In genomic region chr1:46066015-46066414, GRCm38 (mm10) we compare ENCODE assay signal across 8 mouse cellular contexts. TPM values are rescaled to one million over a fixed set of nuclear protein-coding genes. Genes with fewer than 3 reads are reported as not detected.
DNase-seq lines count a peak whose midpoint lies in the region; ATAC-seq and TF ChIP-seq lines count a peak whose summit lies in the region.

Gene Dnah7b (plus strand): TSS chr1:46066315.

- peak within 1 kb of the TSS; percentile 82 for H3K9ac ChIP-seq in forebrain, embryonic 16.5 days (replicated peaks; ENCODE audit: low read depth, low read length)
- peak within 1 kb of the TSS; percentile 40 for H3K9ac ChIP-seq in liver, embryonic 14.5 days (replicated peaks)

- no peaks in the 10 kb centered on the region for H3K9me3 ChIP-seq in E14TG2a.4 (ENCODE audit: low read length)
- H3K9me3 ChIP-seq in forebrain, embryonic 16.5 days (ENCODE audit: control insufficient read depth, low read length): no peaks in the 10 kb centered on the region
- no peaks in the 10 kb centered on the region for H3K9me3 ChIP-seq in liver, embryonic 14.5 days (ENCODE audit: control insufficient read depth, low read length)

- DNase-seq in heart, adult 11 months: peak; percentile 34
- no peak for DNase-seq in heart, postnatal 10 days
- DNase-seq in liver, embryonic 14.5 days (ENCODE audit: low read depth in 3 of 3, low spot score in 3 of 3): no peak
- DNase-seq in urinary bladder, postnatal 25 days (ENCODE audit: low spot score): no peak
- no peak for DNase-seq in cerebellum, adult 11-12 months
- no peak for DNase-seq in cerebellum, adult 9-10 months

- peak within 1 kb of the TSS; percentile 43; the same call in 1 of the 2 replicates for H3K27ac ChIP-seq in forebrain, embryonic 16.5 days (ENCODE audit: low read length)
- H3K27ac ChIP-seq in liver, embryonic 14.5 days: no peak within 1 kb of the TSS

- ATAC-seq in forebrain, embryonic 16.5 days: peak; percentile 11; the same call in 1 of the 2 replicates
- ATAC-seq in liver, embryonic 14.5 days (ENCODE audit: insufficient read depth): no peak

- H3K36me3 ChIP-seq in E14TG2a.4 (ENCODE audit: insufficient read depth, low read length): no peaks in the 10 kb centered on the region
- H3K36me3 ChIP-seq in forebrain, embryonic 16.5 days (ENCODE audit: control insufficient read depth, insufficient read depth): no peaks in the 10 kb centered on the region
- H3K36me3 ChIP-seq in liver, embryonic 14.5 days (replicated peaks; ENCODE audit: control insufficient read depth, insufficient read depth, low read depth): no peaks in the 10 kb centered on the region

- intact Hi-C loops in heart, postnatal 10 days (cut with DNase I): loop anchor here (2.0 kb wide), 1 partner anchor 351 kb away; no protein-coding TSS in a partner anchor

- TF ChIP-seq CTCF in E14TG2a.4 (conservative IDR thresholded peaks at IDR 0.05; ENCODE audit: low read length): no peak
- no peak for TF ChIP-seq CTCF in liver, embryonic 14.5 days (IDR thresholded peaks at IDR 0.05; ENCODE audit: low read depth)

- no peaks in the 10 kb centered on the region for H3K27me3 ChIP-seq in E14TG2a.4 (ENCODE audit: insufficient read depth, low read length)
- no peaks in the 10 kb centered on the region for H3K27me3 ChIP-seq in forebrain, embryonic 16.5 days (replicated peaks; ENCODE audit: control insufficient read depth, insufficient read depth, low read length)
- no peaks in the 10 kb centered on the region for H3K27me3 ChIP-seq in liver, embryonic 14.5 days (ENCODE audit: control insufficient read depth, insufficient read depth, low read length)

- peak within 1 kb of the TSS; percentile 72 for H3K4me3 ChIP-seq in E14TG2a.4 (replicated peaks; ENCODE audit: low read length)
- H3K4me3 ChIP-seq in forebrain, embryonic 16.5 days (replicated peaks; ENCODE audit: low read length): peak within 1 kb of the TSS; percentile 68
- peak within 1 kb of the TSS; percentile 47 to 58 for H3K4me3 ChIP-seq in liver, embryonic 14.5 days (ENCODE audit: insufficient read depth in 1 of 2, low read depth in 2 of 2, low read length in 2 of 2)

- H3K4me2 ChIP-seq in forebrain, embryonic 16.5 days (ENCODE audit: low read length): peak within 1 kb of the TSS; percentile 49
- H3K4me2 ChIP-seq in liver, embryonic 14.5 days (ENCODE audit: low read depth): peak within 1 kb of the TSS; percentile 61

- WGBS in forebrain, embryonic 16.5 days: 37% methylated on average over 1 of the region's 1 CpGs
- WGBS in liver, embryonic 14.5 days (ENCODE audit: insufficient replicate concordance): 29% methylated on average over 1 of the region's 1 CpGs

- H3K4me1 ChIP-seq in E14TG2a.4 (replicated peaks; ENCODE audit: low read depth, low read length): no peaks in the 10 kb centered on the region
- H3K4me1 ChIP-seq in forebrain, embryonic 16.5 days (replicated peaks; ENCODE audit: control insufficient read depth, insufficient read depth, low read length): no peaks in the 10 kb centered on the region
- H3K4me1 ChIP-seq in liver, embryonic 14.5 days (replicated peaks; ENCODE audit: control insufficient read depth in 2 of 2, insufficient read depth in 2 of 2, low read length in 1 of 2): no peaks in the 10 kb centered on the region

- TF ChIP-seq EP300 in liver, embryonic 14.5 days (IDR thresholded peaks at IDR 0.05; ENCODE audit: low read depth): no peak

RNA-seq across cellular contexts. Expression of gene Dnah7b, which starts in this region (rescaled TPM):
- total RNA-seq in heart, postnatal 10 days (2021): under 1 TPM; 0.64 to 0.69 TPM
- polyA plus RNA-seq in forebrain, embryonic 16.5 days (2015; fragmentation: Nextera tagmentation; extraction: Ambion mirVana): 0.87 and 1.4 TPM in 2 replicates
- polyA plus RNA-seq in liver, embryonic 14.5 days (2012; rRNA removed): 0.02 and 0.09 TPM in 2 replicates
- polyA plus RNA-seq in liver, embryonic 14.5 days (2014; fragmentation: Nextera tagmentation; extraction: Ambion mirVana): 0.04 and 0.16 TPM in 2 replicates
